Mouse (Mus musculus): ENCODE measurements around the gene Cacng1. TPM values are rescaled to one million over a fixed set of nuclear protein-coding genes. Genes with fewer than 3 reads are reported as not detected.

Gene Cacng1
- total RNA-seq (2021): not detected

DNA sequence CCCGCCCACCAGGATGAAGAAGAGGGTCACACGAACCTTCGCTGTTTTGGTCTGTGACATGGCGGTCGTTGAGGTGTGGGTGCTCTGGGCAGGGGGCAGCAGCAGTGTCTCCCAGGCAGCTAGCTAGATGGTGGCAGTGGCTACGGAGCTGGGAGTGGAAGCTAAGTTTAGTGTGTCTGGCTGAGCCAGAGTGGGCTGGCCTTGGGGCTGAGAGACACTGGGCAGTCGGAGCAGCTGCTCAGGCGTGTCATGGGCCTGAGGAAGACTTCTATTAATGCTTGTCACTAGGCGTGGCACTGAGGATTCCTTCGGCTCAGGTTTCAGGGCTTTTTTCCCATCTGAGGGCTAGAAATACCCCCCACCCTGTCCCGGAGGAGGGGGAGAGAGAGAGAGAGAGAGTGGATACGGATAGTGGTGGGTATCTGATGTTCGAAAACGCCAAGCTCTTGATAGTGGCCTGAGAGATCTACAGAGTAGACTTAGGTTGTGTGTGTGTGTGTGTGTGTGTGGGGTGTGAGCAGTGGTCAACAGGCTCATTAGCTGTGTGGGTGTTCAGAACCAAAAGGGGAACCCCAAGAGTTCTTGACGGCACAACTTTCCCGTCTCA is at the start of gene Cacng1:
Gene Cacng1 (minus strand): TSS at position 191 of the 607 bp plus-strand sequence.
- intact Hi-C loops (cut with DNase I): no loop called here
- no peak for DNase-seq (ENCODE audit: low spot score in 2 of 2)

DNA sequence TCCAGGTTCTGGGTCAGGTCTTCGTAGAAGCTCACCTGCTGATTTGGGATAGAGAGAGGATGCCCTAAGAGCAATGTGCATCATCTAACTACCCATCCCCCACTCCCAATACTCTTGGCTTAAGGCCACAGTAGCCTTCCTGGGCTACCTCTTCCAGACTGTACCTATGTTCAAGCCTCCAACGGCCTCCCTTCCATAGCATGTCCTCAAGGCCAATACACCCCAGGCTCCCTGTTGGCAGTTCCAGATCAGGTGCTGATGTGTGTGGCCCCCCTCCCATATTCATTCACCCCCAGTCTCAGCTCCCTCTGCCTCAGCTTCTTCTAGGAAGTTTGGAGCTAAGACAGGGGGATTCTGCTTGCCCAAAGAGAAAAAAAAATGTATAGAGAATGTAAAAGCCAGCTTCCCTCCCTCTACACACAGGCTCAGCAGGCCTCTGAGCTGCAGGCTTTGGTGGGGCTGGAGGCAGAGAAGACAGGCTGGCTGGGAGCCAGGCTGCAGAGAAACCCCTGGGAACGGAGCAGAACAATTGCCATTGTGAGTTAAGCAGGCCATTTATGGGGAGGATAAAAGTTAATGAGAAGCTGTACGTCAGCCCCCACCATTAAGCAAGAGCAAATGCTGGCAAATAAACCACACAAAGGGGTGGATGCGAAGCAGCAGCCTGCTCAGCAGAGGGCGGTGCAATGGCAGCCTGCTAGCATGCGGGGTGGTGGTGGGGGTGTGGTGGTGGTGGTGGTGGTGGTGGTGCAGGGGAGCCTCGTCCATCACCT is 46.6 kb upstream of the Cacng1 start:
- intact Hi-C loops (cut with DNase I): no loop called here
- DNase-seq (ENCODE audit: low spot score in 2 of 2): no peak

DNA sequence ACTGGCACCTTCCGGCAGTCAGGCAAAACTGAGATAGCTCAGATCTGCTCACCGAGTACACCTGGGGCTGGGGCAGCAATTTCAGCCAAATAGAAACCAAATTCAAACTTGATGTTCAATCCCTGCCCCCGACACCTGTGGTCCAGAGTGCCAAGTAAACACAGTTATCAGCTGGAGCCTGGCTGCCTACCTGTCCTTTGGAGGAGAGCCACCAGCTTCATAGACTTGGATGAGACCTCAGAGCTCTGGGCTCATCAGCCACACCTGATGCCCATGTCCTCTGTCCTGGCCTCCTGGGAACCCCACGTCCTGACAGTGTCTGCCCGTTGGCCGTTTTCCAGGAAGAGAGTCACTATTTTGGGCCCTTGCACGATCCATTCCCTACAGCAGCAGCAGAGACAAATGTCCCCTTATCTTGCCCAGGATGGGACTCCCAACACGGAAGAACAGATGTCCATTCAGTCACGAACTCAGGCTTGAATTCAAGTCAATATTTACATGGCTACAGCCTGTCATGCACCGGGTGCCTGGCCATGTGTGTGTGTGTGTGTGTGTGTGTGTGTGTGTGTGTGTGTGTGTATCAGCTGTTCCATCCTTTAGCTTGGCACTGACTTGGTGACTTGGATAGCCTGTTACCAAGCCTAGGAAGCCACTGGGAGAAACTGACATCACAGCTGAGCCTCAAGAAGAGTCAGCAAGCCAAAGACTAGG is 45.6 kb upstream of the Cacng1 start:
- no peak for DNase-seq (ENCODE audit: low spot score in 2 of 2)
- intact Hi-C loops (cut with DNase I): no loop called here

DNA sequence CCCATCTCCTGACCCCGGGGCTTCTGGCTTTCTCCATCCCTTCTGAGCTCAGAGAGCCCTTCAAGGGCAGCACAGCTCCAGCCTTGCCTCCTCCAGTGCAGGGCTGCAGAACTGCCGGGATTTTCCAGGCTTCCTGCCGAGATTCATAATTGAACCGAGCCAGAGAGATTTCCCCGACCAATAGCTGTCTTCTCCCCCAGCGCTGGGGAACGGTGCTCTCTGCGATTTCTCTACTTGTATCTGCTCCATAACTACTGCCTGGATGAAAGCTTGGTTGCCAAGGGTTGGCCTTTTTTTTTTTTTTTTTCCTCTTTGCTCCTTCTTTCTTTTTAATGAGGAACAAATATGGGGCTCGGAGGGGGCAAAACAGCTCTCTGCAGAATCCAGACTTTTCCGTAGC is 43.7 kb upstream of the Cacng1 start:
- intact Hi-C loops (cut with DNase I): no loop called here
- no peak for DNase-seq (ENCODE audit: low spot score in 2 of 2)

DNA sequence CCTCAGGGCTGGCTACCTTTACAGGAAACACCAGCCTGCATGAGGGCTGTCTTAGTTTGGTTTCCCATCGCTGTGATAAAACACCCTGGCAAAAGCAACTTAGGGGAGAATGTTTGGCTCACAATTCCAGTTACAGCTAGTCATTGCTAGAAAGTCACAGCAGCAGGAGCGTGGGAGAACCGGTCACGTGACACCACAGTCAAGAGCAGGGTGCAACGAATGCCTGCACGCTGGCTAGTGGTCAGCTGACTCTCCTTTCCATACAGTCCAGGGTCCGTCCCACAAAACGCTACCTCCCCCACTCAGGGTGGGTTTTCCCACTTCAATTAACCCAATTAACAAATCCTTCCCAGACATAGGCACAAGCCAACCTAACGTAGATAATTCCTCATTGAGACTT is 43.2 kb upstream of the Cacng1 start:
- peak in 1 of 2 experiments; percentile 34 for DNase-seq (ENCODE audit: low spot score in 2 of 2)
- intact Hi-C loops (cut with DNase I): no loop called here

DNA sequence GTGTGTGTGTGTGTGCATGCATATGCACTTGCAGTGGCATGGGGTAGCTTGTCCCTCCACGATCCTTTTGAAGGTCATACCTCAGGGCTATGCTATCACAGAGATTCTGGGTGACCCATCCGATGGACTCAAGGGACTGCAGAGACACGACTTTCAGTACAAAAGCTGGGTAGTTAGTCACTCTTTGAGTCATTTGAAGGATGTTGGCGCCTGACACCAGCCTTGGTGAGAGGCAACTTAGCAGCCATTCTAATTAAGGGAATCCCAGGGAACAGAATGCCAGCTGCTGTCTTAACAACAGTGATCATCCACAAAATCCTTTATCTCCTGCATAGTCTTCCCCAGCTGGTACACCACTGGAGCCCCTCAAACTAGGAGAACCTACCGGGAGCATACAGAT is 32.8 kb upstream of the Cacng1 start:
- no peak for DNase-seq (ENCODE audit: low spot score in 2 of 2)
- intact Hi-C loops (cut with DNase I): no loop called here

DNA sequence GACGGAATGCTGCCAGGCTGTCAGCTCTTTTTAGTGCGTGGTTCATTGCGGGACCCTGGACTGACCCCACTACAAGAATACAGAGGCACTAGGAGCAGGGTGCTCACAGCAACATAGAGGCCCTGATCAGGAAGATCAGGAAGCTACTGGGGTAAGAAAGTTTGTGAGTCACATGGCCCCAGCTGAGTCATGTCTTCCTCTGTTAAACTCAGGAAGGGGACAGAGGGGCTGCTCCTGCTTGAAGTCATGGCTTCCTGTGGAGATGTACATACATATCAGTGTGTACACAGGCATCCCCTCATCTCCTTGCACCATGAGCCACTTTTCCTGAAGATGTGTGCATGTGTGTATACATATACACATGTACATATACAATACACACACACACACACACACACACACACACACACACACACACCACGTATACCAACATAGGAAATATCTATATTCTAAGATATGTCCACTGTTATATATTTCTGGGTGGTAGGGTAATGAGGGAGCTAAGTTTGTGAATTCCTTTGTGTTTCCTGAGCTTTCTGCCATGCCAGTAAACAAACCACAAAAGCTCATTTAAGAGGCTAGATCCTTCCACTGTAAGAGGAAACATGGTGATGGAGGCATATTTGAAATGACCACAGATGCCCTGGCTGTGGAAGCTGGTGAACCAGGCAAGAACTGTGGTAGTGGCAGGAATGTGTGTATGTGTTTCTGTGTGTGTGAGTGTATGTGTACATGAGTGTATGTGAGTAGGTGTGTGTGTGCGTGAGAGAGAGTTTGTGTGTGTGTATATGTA is 32.1 kb upstream of the Cacng1 start:
- intact Hi-C loops (cut with DNase I): no loop called here
- DNase-seq (ENCODE audit: low spot score in 2 of 2): no peak

DNA sequence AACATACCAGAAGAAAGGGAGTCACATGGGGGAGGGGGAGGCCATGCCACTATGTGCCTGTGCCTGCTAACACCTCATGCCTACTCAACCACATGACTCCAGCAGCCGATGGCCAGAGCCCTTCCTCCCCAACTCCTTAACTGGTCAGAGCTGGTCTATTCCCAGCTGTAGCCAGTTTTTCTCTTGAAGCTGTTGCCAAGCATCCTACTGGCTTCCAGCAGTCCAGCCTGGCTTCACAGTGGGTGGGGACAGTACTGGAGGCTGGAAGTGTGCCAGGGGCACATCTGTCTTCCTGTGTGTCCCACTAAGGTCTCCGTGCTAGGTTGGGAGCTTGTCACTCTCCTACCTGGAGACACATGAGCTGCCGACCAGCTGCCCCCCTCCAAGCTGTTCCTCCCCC is 26.8 kb upstream of the Cacng1 start:
- intact Hi-C loops (cut with DNase I): no loop called here

DNA sequence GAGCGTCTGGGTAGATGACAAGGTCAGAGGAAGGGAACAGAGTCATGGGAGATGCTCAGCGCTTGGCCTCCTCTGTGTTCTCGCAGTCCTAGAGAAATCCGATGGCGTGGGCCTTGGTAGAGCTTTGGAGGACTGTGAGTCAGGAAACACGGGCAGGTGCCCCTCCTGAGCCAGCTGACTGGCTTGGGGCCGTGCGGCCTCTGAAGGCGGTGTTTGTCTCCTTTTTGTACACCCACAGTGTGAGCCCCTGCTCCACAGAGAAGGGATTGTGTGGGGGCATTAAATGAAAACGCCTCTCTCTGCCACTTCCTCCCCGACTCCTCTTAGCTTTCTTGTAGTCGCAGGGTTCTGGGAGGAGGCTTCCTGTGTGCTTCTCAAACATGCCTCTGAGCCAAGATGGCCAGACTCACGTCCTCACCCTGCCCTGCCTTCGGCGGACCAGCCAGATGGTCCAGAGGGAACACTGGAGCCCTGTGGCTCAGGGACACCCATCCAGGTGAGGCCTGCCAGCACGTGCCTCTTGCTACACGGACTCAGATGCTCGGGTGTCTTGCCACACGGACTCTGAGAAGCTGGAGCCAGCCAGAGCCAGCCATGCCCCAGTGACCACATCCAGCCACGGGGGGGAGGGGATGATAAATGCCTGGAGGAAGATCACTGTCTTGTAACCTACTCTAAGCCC is 22.2 kb upstream of the Cacng1 start:
- intact Hi-C loops (cut with DNase I): no loop called here
- no peak for DNase-seq (ENCODE audit: low spot score in 2 of 2)

More for the DNA sequence above, 26.8 kb upstream of the Cacng1 start:
- no peak for DNase-seq (ENCODE audit: low spot score in 2 of 2)

DNA sequence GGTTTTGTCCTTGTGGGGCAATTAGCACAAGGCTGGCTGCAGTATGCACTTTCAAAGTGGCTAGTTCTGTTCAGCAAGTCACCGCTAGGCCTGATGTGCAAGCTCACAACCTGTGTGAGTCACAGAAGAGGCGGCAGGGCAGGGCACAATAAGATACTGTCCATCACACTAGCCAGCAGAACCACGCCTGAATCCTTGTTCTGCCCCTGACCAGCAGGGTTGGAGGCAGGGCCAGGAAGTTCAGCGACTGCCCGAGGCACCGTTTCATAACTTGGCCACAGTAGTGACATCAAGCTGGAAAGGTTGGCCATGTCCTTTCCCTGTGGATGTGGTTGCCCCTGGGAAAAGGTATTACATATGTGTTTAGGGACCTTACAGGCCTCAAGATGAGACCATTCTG is 21.6 kb upstream of the Cacng1 start:
- intact Hi-C loops (cut with DNase I): no loop called here
- DNase-seq (ENCODE audit: low spot score in 2 of 2): no peak

DNA sequence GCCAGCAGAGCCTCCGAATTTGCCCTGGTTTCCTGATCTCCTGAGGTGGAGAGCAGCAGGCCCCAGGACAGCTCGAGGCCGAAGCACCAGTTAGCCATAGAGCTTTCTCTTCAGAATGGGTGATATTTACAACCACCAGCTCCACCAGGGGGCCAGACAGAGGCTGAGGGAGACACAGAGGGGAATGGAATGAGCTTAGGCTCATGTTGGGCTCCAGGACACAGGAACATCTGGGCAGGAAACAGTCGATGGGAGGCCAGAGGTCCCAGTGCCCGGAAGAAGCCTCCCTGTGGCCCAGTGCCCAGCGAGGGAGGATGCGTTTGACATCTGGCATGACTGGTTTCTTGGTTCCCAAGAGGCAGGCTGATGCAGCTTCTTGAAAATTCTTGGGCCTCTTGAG is 17.8 kb upstream of the Cacng1 start:
- intact Hi-C loops (cut with DNase I): no loop called here
- no peak for DNase-seq (ENCODE audit: low spot score in 2 of 2)

DNA sequence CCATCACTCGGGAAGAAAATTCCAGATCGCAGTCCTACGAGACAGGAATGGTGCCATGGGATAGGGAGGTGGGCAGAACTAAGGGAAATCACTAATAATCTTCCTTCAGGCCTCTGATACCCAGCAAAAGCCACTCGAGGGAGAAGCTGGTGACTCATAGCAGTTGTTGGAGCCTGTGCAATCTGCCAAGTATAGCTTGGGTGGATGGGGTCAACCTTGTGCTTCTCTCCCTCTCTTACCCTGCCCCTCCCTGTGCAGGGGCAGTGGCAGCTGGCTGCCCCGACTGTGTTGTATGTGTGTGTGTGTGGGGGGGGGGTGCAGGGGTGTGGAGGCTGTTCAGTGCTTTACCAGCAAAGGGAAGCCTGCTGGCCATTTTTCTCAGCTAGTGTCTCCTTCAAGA is 15.2 kb upstream of the Cacng1 start:
- intact Hi-C loops (cut with DNase I): no loop called here
- DNase-seq (ENCODE audit: low spot score in 2 of 2): no peak

DNA sequence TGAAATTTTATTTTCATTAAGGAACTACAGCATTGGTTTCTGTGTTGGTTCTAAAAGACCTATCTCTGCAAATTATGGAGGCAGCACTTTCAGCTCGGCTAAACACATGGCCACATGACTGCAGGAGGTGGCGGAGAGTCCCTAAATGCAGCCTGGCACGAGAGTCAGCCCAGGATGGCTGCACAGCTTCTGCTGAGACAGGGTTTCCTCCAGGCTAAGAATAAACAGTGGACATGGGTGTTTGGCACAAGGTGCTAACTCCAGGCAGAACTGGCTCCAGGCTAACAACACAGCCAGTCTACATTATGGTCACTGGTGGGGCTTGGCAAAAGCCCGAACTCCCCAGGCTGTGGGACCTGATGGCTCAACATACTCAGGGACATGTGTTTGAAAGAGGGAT is 14.6 kb upstream of the Cacng1 start:
- intact Hi-C loops (cut with DNase I): no loop called here
- DNase-seq (ENCODE audit: low spot score in 2 of 2): peak; percentile 35 to 56

DNA sequence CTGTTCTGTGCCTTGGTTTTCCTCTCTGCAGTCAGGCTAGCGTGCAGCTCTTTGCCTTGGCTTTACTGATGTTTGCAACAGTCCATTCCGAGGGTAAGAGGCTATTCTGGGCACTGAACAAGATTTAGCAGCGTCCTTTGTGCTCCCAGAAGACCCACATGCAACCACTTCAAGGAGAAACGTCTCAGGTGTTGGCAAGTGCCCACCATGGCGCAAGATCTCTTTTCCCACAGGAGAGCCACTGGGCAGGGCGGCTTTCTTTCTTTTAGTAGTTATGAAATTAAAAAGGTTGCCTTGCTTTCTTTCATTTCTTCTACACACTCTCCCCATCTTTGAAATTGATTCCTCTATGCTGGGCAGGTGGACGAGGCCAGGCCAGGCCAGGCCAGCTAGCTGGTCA is 12.8 kb upstream of the Cacng1 start:
- DNase-seq (ENCODE audit: low spot score in 2 of 2): no peak
- intact Hi-C loops (cut with DNase I): no loop called here

DNA sequence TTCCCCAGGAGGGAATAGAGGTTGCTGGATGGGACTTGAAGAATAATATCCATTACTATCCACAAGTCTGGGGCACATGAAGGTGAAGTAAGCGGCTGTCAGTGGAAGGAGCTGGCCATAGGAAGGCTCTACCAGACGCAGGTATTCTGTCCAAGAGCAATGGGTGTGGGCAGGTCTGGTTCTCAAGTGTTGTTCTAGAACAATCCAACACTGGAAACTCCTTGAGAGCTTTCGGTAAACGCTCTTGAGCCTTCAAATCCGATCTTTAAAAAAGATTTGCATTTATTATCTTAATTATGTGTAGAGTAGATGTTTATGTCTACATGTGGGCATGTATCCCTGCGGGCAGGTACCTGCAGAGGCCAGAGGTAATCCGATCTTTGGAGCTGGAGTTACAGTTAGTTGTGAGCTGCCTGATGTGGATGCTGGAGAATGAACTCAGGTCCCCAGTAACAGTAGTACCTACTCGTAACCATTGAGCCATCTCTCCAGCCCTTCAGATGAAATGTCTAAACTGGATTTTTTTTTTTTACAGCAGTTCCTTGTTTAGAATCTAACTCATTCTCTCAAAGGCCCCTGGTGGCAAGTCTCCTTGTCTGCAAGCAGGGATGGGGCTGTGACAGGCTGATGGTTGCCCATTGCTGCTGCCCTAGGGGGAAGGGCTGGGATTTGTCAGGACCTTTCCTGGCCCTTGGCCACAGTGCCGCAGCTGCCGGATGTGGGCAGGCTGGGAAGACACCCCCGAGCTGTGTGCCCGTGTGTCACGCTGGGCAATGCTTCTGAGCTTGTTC is 11.9 kb upstream of the Cacng1 start:
- intact Hi-C loops (cut with DNase I): no loop called here
- DNase-seq (ENCODE audit: low spot score in 2 of 2): no peak

DNA sequence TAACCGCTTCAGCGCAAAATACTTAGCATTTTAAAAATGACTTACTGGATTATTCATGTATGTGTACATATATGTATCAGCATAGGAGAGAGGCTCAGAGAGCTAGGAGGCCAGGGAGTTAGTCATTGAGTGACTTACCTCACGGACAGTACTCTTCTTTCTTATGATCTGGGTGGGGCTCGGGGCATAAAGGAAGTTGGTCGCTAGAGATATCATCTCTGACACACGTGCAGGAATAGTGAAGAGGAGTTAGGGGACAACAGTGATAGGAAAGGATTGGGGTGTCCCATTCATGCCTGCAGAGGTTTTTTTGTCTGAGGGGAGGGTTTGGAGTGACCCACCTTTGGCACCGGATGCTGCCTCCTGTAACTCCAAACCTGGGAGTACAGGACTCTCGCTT is 8.3 kb upstream of the Cacng1 start:
- DNase-seq (ENCODE audit: low spot score in 2 of 2): no peak
- intact Hi-C loops (cut with DNase I): no loop called here

DNA sequence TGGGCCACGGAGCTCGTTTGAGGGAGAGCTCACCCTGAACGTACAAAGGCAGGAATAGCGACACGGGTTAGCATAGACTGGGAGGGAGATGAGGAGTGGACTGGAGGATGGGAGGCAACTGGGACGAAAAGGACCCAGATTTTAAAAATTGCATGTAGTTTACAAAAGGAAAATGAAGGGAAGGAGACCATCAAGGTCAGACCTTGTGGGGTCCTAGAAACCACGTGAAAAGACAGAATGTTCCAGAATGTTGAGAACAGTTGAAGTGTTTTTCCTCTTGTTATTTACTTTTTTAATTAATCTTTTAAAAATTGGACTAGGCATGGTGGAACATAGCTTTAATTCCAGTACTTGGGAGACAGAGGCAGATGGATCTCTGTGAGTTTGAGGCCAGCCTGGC is 4.7 kb upstream of the Cacng1 start:
- intact Hi-C loops (cut with DNase I): no loop called here

DNA sequence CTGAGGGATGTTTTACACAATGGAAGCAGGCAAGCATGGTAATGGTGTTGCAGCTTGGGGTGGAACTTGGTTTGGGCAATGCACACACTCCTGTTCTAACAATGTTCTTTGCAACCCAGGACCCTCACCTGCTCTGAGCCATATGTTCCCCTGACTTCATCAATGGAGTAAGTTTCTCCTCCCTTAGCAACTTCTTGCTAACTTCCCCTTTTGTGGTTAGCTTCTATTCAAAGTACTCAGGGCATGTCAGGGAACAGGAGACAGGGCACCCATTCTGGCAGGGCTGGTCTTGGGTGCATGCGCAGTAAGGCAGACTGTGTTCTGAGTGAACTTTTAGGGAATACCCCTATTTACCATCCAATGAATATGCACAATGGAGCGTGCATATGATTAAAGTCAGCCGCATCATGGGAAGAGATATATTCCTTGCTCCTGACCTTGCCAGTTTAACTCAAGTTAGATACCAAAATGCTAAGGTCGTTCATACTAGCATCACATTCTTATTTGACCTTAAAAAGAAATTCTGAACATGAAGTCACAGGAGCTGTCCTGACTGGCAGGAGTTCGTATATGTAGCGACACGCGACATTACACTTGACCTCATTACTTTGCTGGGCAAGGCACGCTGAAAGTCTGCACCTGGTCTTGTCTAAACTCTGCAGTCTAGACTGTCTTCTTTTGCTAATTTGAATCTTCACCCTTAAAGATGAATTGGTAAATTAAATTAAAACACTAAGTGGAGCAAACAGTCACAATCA is 4.1 kb upstream of the Cacng1 start:
- no peak for DNase-seq (ENCODE audit: low spot score in 2 of 2)
- intact Hi-C loops (cut with DNase I): no loop called here

More for the DNA sequence above, 4.7 kb upstream of the Cacng1 start:
- no peak for DNase-seq (ENCODE audit: low spot score in 2 of 2)
